Mouse (Mus musculus) intestine, postnatal 0 days (tissue): Measurements from ENCODE around the gene Mex3d. TPM values are rescaled to one million over a fixed set of nuclear protein-coding genes. Genes with fewer than 3 reads are reported as not detected.

Experiments used
- ATAC-seq: fragments of 200-750 bp; cut with Nextera tagmentation; 2 replicates; pipeline ENCODE4 v1.8.0; 2017; ENCODE audit warnings: mild to moderate bottlenecking, moderate TSS enrichment, moderate library complexity
- H3K27ac ChIP-seq: fragments of 300-500 bp; sonication (generic); 2 replicates; pipeline ENCODE4 v1.5.1; 2014; ENCODE audit warnings: mild to moderate bottlenecking, low read depth, low read length, moderate library complexity
- H3K27me3 ChIP-seq: fragments of 300-500 bp; sonication (generic); replicated peaks from 2 replicates; pipeline ENCODE4 v1.6.1; 2014; ENCODE audit warnings: low read length, mixed read lengths; ENCODE audit not compliant: control insufficient read depth, insufficient read depth
- H3K36me3 ChIP-seq: fragments of 300-500 bp; sonication (generic); 2 replicates; pipeline ENCODE4 v1.6.1; 2014; ENCODE audit warnings: mild to moderate bottlenecking, moderate library complexity; ENCODE audit not compliant: control insufficient read depth, insufficient read depth
- H3K4me1 ChIP-seq: fragments of 300-500 bp; sonication (generic); replicated peaks from 2 replicates; pipeline ENCODE4 v1.6.1; 2014; ENCODE audit warnings: antibody characterized with exemption, low read length, mixed read lengths; ENCODE audit not compliant: control insufficient read depth, insufficient read depth
- H3K4me2 ChIP-seq: fragments of 300-500 bp; sonication (generic); replicated peaks from 2 replicates; pipeline ENCODE4 v1.6.1; 2014; ENCODE audit warnings: low read depth, mild to moderate bottlenecking, moderate library complexity
- H3K4me3 ChIP-seq: fragments of 300-500 bp; sonication (generic); 2 replicates; pipeline ENCODE4 v1.5.1; 2014; ENCODE audit warnings: low read depth, low read length
- H3K9ac ChIP-seq: fragments of 300-500 bp; sonication (generic); 2 replicates; pipeline ENCODE4 v1.6.1; 2014; ENCODE audit warnings: mild to moderate bottlenecking, low read depth, low read length
- H3K9me3 ChIP-seq: fragments of 300-500 bp; sonication (generic); 2 replicates; pipeline ENCODE4 v1.6.1; 2016; ENCODE audit warnings: mixed run types; ENCODE audit not compliant: control insufficient read depth
- CTCF ChIP-seq: sonication (generic); IDR thresholded peaks from 2 replicates; pipeline ENCODE4 v1.5.1; 2016; ENCODE audit warnings: low read depth, mild to moderate bottlenecking, control low read depth, antibody characterized with exemption, moderate library complexity
- WGBS: fragments of 180-500 bp; shearing (Covaris S2); extraction: QIAGEN DNeasy Blood & Tissue Kit; methylation state at CpG from one replicate; pipeline ENCODE4 v1.1.7; 2014; 5-methylcytosine and 5-hydroxymethylcytosine counted together
- polyA plus RNA-seq: library from polyadenylated mRNA; unstranded; fragments of >200 nt; fragmentation: Nextera tagmentation; extraction: Ambion mirVana; gene quantifications from 2 replicates; pipeline ENCODE4 v1.2.1, GENCODE M21; 2015

The Mex3d gene
- polyA plus RNA-seq, 1 experiment from 2014 or later: 4.2 TPM

- Histone ChIP-seq H3K9me3 (no peaks in the 10 kb centered on the region), H3K4me1 (0 out of 2 replicates have a peak, but pooled peaks cover 4% of the 10 kb centered on the region), H3K9ac (no peak overlapping the region), H3K36me3 (peaks cover 34% of the 10 kb centered on the region), H3K27ac (peak overlapping the region; percentile 66), H3K27me3 (no peaks in the 10 kb centered on the region), H3K4me3 (no peak overlapping the region), H3K4me2 (no peak overlapping the region)
- no peak for TF ChIP-seq CTCF
- ATAC-seq: no peak
- 41% methylated on average over 9 of the region's 9 CpGs for WGBS
These were observed 3.2 kb upstream of the Mex3d start for GRCm38 (mm10) chr10:80390697-80391096.

GRCm38 (mm10) chr10:80389185-80389708 lies 1.8 kb upstream of the Mex3d start:
- Histone ChIP-seq H3K9me3 (no peaks in the 10 kb centered on the region), H3K4me1 (0 out of 2 replicates have a peak, but pooled peaks cover 4% of the 10 kb centered on the region), H3K36me3 (peaks cover 22% of the 10 kb centered on the region), H3K9ac (no peak overlapping the region), H3K4me3 (no peak overlapping the region), H3K4me2 (no peak overlapping the region), H3K27me3 (no peaks in the 10 kb centered on the region), H3K27ac (no peak overlapping the region)
- no peak for ATAC-seq
- WGBS: 71% methylated on average over 4 of the region's 4 CpGs
- no peak for TF ChIP-seq CTCF

- Histone ChIP-seq H3K9ac (no peak overlapping the region), H3K27ac (no peak overlapping the region), H3K4me3 (no peak overlapping the region), H3K36me3 (peaks cover 17% of the 10 kb centered on the region), H3K9me3 (no peaks in the 10 kb centered on the region), H3K4me2 (peak overlapping the region; percentile 98; the same call in 1 of the 2 replicates), H3K4me1 (0 out of 2 replicates have a peak, but pooled peaks cover 4% of the 10 kb centered on the region), H3K27me3 (no peaks in the 10 kb centered on the region)
- WGBS: 29% methylated on average over 2 of the region's 2 CpGs
- ATAC-seq: no peak
- no peak for TF ChIP-seq CTCF
These were observed 1.3 kb upstream of the Mex3d start for GRCm38 (mm10) chr10:80388731-80389130.

- no peak for ATAC-seq
- H3K27me3 ChIP-seq: no peaks in the 10 kb centered on the region
- TF ChIP-seq CTCF: no peak
- 0 out of 2 replicates have a peak, but pooled peaks cover 6% of the 10 kb centered on the region for H3K4me1 ChIP-seq
- H3K9me3 ChIP-seq: no peaks in the 10 kb centered on the region
- H3K4me3 ChIP-seq: peak overlapping the region; percentile 62
- under 1% methylated on average over 71 of the region's 94 CpGs for WGBS
- H3K9ac ChIP-seq: peak overlapping the region; percentile 87
- peak overlapping the region; percentile 62; the same call in 1 of the 2 replicates for H3K27ac ChIP-seq
- H3K4me2 ChIP-seq: peak overlapping the region; percentile 98
- peaks cover 6% of the 10 kb centered on the region; the same call in 1 of the 2 replicates for H3K36me3 ChIP-seq
These were observed 556 bp downstream of the Mex3d start for GRCm38 (mm10) chr10:80386735-80387471.

- peaks cover 14% of the 10 kb centered on the region; the same call in 1 of the 2 replicates for H3K36me3 ChIP-seq
- H3K4me1 ChIP-seq: 0 out of 2 replicates have a peak, but pooled peaks cover 6% of the 10 kb centered on the region
- H3K27ac ChIP-seq: peak overlapping the region; percentile 22; the same call in 1 of the 2 replicates
- H3K9me3 ChIP-seq: no peaks in the 10 kb centered on the region
- no peak for ATAC-seq
- no peaks in the 10 kb centered on the region for H3K27me3 ChIP-seq
- WGBS: 1% methylated on average over 34 of the region's 34 CpGs
- peak overlapping the region; percentile 87 for H3K9ac ChIP-seq
- peak overlapping the region; percentile 98 for H3K4me2 ChIP-seq
- peak overlapping the region; percentile 62 for H3K4me3 ChIP-seq
- no peak for TF ChIP-seq CTCF
These were observed 1.4 kb downstream of the Mex3d start for GRCm38 (mm10) chr10:80385811-80386734.
